Mouse (Mus musculus) heart, postnatal 25 days (tissue): ENCODE data around the gene Nms. TPM values are rescaled to one million over a fixed set of nuclear protein-coding genes. Genes with fewer than 3 reads are reported as not detected.

Experiments used
- DNase-seq: peaks from one replicate; pipeline ENCODE4 v3.0.0; 2022; ENCODE audit warnings: low spot score
- intact Hi-C: fragments of 180-260 bp; cut with DNase I; formaldehyde crosslinking; loops from one replicate; pipeline ENCODE4 v1.15.1; 2025
- total RNA-seq, 2 experiments: library from RNA; stranded (reverse); gene quantifications; 2 replicates each; pipeline ENCODE4 v1.2.3; 2021

The Nms gene
- total RNA-seq, result not detected

DNA sequence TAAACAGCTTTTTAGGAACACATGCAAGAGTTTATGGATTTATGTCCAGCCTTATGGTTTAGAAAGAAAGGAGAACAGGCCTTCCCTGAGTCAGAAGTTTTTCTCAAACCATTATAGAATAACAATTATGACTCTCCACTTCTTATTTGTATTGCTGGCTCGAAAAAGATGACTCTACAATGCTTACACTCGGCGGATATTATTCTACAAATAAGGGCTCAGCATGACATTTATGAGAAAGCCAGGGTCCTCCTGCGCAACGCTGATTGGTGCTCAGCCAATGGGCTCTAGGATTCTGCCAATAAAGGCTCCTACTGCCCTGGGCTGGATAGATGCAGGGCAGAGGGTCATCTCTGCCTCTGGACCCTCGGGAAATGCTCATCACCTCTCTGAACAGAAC, at the start of gene Nms:
Nms (plus strand) TSS at position 301 of the 400 bp plus-strand sequence.
- intact Hi-C loops, result no loop called here
- DNase-seq, result no peak

DNA sequence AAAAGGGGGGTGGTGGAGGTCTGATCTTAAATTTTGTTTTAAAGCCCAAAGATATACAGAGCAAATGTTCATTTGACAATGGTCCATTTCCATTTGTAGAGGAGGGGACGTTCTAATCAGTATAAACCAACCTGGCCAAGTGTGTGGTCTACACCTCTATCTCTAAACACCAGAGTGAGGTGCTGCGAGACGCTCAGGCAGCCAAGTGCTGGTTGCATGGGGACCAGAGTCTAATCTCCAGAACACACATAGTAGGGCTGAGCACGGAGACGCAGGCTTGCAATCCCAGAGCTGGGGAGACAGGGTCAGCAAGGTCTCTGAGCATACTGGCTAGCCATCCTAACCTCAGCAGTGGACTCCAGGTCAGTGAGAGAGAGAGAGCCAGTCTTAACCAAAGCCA, 47.5 kb upstream of the Nms start:
- intact Hi-C loops, result no loop called here
- DNase-seq, result no peak

DNA sequence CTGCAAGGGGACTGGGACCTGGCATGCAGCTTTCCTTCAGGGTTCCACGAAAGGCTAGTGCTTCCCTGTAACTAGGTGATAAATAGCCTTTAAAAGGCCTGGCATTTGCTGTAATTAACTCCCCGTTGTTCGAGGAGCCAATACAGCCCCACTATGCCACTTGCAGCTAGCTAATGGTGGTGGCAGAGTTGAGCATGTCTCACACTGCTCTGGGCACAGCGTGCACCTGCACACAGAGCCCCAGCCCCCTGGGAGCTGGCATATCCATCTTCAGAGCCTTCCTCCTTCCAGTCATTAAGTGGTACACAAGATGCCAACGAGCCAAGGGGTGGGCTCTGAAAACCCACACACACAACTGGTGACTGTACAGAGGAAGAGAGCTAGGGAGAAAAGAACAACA, 45.9 kb upstream of the Nms start:
- intact Hi-C loops, result no loop called here
- DNase-seq, result no peak

DNA sequence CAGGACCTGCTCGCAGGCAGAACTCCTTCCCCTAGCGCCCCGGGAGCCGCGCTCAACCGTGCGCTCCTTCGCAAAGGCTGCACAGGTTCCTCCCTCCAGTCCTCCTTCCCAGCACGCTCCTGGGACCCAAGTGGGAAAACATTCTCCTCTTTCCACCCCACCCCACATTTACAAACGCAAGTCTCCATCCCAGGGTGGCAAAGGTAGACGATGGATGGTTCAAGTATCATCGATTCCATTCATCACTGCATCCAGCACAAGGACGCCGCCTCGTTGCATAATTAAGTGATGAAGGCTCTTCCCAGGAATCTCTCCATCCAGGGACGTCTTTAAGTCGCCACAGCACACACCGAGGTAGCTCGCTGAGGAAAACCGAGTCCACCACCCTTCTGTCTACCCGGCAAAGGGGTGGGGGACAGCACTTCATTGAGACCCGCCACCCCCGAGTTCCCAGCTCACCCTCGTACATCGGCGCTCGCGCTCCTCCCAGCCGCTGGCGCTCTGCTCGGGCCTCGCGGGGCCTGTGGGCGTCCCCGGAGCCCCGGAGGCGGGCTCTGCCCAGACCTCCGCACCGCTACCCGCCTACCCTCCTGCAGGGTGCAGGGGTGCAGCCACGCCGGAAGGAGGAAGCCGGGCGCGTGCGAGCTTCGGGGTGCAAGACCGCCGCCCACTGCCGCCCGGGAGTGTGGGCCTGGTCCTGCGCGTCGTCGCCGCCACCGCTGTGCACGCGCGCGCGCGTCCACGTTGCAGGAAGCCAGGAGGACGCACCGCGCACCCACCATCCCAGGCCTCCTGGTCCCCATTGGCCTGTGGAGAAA, 41.3 kb upstream of the Nms start, which contains the start of gene Chst10:
Chst10 (minus strand) TSS at position 731 of the 818 bp plus-strand sequence.
- DNase-seq, result peak; percentile 4
- intact Hi-C loops, result no loop called here

DNA sequence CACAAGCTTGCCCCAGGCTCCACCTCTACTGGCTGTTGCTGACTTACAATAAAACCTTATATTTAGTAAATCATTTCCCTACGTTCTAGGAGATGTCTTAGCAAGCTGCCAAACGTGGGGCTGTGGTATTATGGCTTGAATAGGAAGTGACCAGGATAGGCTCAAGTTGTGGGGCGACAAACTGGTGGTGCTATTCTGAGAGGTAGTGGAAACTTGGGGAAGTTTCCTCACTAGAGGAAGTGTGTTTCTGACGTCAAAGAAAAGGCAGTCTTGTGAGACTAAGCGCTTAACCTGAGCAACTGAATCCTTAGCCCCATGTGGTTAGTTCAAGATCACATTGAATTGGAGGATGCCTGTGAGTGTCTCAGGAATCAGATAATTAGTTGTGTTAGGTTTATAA, 36.4 kb upstream of the Nms start:
- intact Hi-C loops, result no loop called here
- no peak for DNase-seq

DNA sequence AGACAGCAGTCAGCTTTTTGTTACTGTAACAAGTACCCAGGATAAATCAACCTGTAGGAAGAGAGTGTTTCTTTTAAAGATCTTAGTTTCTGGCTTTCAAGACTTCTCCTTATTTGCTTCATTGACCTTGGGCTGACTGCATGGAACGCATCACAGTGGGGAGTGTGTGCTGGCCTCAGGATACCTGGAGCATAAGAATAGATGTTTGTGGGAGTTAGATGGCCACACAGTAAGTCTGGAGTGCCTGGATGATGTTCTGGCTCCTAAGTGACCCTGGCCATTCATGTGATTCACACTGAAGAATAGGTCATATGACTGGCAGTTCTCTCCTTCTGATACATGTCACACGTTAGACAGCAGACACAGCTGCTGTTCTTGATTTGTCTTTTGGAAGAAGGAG, 35.0 kb upstream of the Nms start:
- DNase-seq, result no peak
- intact Hi-C loops, result no loop called here

DNA sequence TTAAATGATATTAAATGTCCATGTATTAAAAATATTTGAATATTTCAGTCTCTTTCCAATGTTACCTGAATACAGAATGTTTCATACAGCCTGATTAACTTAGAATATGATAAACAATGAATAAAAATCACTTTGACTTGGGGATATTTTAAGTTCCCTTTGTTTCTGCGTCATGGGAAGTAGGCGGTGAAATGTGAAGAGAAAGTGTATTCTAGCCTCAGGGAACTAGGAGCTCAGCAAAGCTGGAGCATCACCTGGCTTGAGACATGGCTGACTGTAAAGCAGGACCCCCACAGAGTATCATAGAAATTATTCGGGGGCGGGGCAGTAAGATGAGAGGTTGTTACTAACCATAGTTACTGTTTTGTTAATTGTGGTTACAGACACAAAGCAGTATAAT, 10.0 kb upstream of the Nms start:
- DNase-seq, result no peak
- intact Hi-C loops, result no loop called here

DNA sequence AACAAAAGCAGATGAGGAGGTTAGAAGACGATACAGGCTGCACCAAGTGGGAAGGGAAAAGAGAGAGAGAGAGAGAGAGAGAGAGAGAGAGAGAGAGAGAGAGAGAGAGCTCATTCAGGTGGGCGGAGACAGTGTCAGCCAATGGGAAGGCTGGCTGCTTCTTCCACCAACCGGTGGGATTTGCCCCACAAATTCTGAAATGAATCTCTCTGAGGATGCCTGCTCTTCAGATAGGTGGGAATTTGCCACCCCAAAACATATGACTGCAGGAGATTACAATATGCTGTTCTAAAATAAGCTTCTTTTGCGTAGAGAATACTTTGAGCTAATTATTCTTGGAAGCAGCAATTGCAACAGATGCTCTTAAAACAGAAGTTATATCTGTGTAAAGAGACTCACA, 9.5 kb upstream of the Nms start:
- no peak for DNase-seq

DNA sequence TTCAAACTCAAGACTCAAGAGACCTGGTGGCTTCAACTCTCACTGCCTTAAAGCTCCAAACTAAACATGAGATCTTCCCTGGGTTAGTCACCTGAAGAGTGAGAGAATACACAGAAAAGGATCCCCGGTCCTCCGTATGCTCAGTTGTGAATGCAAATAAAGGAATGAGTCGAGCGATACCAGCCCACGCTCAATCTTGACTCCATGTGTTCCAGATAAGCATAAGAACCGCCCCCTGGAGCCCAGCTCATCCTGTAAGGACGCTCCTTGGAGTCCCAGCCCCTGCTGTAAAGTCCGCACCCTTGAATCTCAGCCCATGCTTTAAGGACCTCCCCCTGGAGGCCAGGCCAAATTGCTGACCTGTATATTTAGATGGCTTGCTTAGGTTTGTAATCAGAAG, 8.2 kb upstream of the Nms start:
- DNase-seq, result no peak
- intact Hi-C loops, result no loop called here

More for the DNA sequence above, 9.5 kb upstream of the Nms start:
- intact Hi-C loops, result no loop called here

DNA sequence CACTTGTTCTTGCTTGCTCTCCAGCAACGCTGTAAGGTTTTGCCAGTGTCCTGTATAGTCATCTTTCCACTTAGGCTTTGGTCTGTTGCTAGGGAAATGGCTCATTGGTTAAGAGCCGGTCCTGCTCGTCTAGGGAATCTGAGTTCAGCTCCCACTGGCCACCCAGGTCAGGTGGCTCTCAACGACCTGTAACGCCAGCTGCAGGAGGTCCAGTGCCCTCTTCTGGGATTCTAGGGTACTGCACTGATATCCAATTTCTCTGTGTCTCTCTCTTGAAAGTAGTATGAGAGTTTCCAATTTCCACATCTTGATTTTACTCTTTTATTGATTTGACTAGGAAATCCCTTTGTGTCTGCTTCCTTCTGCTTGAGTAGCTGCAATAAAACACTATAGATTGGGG, 4.3 kb upstream of the Nms start:
- DNase-seq, result no peak
- intact Hi-C loops, result no loop called here

DNA sequence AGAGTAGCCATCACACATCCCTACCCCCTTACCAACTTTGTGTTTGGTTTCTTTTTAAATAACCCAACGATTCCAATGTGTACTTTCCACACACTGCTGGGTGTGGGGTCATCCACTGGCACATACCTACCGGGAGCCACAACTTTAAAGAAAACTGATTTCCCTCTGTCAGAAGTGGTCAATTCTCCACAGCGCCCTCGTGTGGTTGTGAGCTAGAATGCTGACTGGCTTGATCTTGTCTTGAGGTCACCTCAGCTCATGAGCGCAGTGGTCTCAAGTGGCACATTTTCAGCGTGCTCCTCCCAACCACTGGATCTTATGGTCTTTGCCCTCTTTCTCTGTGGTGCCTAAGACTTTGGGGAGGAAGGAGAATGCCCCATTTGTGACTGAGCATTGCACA, 2.2 kb upstream of the Nms start:
- no peak for DNase-seq
- intact Hi-C loops, result no loop called here

DNA sequence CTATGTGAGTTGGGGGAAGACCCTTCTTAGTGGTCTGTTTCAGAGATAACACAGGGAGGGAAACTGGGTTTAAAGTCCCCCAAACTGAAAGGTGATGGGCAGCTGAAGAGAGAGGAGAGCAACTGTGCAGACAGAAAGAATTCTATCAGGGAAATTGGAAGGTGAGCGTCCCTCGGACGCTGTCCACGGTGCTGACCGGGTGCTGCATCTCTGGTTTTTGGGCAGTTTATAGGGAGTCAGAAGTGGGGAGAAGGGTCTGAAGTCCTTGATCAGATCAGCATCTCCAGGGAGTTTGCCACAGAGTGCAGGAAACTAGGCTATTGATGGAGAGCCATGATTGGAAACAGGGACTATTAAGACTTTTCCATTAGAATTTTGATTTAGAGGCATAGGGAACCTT, 659 bp downstream of the Nms start:
- intact Hi-C loops, result no loop called here
- DNase-seq, result no peak

DNA sequence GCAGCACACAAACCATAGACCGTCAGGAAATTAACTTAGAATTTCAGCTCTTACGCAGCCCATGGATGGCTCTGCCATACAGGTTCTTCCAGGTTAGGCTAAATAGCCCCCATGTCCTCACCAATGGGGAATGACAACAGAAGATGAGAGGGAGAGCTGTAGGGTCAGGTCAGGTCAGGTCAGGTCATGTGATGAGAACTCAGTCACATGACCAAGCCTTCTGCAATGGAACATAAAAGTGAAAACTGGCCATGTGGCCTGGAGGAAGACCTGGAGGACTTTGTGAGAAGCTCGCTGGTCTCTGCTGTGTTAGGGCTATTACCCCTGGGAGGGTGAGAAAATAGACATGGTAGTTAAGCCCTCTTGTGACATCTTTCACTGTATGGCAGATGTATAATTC, 17.5 kb downstream of the Nms start:
- no peak for DNase-seq
- intact Hi-C loops, result no loop called here

DNA sequence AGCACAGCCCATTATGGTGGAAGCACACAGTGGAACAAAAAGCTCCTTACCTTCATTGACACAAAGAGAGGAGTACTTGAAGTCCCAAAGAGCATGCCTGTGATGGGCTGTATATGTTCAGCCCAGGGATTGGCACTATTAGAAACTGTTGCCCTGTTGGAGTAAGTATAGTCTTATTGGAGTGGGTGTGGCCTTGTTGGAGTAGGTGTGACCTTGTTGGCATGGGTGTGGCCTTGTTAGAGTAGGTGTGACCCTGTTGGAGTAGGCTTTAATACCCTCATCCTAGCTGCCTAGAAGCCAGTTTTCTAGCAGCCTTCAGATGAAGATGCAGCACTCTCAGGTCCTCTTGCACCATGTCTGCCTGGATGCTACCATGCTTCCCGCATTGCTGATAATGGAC, 30.2 kb downstream of the Nms start:
- intact Hi-C loops, result no loop called here
- no peak for DNase-seq

DNA sequence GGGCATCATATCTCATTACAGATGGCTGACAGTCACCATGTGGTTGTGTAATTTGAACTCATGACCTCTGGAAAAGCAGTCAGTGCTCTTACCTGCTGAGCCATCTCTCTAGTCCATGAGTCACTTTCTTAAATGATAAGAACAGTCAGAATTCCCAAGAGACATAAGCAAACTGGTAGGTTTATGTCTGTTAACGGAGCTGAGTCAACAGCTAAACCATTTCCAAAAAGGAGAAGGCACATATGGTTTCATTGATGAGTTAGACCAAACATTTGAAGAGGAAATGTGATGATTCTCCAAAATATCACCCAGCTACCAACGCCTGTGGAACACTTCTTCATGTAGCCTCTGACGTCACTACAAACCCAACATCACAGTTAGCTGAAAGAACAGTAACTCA, 32.8 kb downstream of the Nms start:
- no peak for DNase-seq
- intact Hi-C loops, result no loop called here

DNA sequence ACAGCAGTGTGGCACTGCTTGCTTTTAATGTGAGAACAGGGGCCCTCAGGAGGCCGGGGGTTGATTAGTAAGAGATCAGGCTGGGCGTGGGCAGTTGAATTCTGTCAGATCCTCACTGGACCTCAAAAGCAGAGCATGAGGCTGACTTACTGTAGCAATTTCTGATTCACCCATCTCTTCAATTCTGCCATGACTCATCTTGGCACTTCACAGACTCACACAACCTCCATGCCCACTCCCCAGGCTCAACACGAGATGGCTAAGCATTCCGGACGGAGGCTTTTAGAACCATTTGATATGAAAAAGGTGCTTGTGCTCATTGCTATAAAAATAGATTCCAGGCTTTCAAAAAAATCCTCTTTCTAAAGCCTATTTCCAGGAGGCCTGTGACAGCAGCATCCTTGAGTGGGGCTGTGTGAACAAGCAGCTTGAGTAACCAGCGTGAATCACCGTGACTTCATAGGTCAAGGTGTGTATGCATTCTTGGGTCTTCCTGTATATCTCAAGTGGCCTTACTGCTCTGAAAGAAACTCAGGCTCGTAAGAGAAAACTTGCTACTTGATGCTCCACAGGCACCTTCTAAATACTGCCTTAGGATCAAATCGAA, 34.1 kb downstream of the Nms start:
- intact Hi-C loops, result no loop called here

DNA sequence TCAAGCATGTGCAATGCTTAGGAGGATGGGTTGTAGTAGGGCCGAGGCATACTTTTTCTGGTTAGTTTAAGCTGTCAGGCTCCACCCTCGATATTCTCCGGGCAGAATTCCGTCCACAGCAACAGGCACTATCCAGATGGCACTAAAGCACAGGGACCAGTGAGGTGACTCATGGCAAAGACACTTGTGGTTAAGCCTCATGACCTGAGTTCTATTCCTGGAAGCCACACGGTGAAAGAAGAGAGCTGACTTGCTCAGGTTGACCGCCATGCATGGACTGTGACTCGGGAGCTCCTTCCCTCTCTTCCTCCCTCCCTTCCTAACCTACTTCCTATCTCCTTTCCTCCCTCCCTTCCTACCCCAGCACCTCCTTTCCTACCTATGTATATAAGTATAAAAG, 41.0 kb downstream of the Nms start:
- intact Hi-C loops, result no loop called here
- no peak for DNase-seq

More for the DNA sequence above, 34.1 kb downstream of the Nms start:
- DNase-seq, result no peak

DNA sequence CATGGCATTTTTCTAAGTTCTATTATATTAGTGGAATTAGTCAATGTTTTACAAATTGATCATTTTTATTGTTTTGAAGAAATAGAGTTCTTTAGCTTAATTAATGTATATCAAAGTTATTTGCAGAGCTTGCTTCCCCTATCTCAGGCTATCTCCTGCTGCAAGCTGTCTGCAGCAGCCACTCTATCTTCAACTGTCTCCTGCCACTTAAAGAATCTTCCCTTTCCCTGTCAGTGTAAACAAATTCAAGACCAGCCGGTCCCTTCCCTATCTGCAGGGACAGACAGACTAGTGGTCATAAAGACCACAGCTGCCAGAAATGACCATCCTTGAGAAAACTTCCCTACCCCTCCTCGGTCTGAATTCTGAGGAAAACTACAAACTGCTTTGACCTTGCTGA, 44.9 kb downstream of the Nms start:
- intact Hi-C loops, result no loop called here
- no peak for DNase-seq

DNA sequence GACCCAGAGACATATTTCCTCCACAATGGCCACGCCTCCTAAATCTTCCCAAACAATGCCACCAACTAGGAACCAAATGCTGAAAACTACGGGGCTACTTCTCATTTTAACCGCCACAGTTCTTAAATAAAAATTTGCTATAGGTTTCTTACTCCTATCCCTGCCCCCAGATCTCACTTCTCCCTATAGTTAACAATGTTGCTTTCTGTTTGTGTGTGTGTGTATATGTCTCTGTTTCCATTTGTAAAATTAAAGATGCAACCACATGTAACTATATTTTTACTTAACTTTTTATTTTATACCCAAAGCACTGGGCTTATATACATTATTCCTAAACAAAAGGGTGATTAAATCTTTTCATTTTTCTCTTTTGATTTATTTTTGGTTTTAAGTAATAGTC, 46.4 kb downstream of the Nms start, which contains the start of gene Pdcl3:
Pdcl3 (plus strand) TSS at position 301 of the 400 bp plus-strand sequence.
- intact Hi-C loops, result no loop called here
- no peak for DNase-seq

DNA sequence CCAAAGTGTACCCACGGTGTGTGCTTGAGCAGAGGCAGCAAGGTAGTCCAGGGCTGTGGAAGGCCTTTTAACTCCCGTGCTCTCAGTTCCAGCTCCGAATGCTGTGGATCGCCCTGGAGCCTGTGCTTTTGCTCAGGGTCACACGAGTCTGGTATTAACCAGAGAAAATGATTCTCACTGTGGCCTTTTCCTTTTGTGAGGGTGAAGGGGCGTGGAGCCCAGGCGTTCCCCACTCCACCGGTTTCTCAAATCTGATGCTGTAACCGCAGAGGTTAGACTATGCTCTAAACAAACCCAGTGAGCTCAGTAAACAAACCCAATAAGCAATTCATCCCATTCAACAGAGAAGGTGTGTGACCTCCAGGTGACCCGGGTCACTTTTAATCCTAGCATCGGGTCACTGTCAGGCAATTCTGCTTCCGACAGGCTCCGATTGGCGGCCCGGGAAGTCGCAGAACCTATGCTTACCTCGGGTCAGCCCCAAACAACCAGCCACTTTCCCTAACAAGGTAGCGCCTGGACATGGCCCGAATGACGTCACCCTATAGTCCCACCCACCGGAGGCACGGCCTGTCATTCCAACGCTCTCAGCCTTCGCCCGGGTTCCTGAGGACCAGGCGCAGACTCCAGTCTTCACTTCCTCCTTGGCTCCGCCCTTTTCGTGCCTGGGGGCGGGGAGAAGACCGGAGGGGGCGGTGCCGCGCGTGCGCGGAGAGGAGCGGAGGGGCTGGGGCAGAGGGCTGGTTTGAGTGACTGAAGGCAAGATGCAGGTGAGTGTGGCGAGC, 48.3 kb downstream of the Nms start:
- DNase-seq, result peak; percentile 96
- intact Hi-C loops, result no loop called here

DNA sequence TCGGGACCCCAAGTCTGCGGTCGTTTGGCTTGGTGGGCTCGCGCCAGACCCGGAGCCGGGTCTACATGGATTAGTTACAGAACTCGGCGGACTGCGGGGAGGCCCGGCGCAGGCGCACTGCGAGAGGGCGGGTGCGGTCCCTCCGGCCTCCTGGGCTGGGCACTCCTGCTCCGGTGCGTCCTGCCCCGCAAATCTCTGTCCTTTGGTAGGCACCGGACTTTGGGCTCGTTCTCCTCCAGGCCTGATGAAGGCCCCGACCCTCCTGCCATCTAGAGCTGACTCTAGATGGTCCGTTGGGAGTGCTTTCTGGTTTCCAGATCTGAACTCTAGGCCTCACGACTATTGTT, 48.9 kb downstream of the Nms start:
- intact Hi-C loops, result no loop called here
- no peak for DNase-seq
